Mouse (Mus musculus) urinary bladder, postnatal 0 days (tissue): ENCODE data around the gene Galns. TPM values are rescaled to one million over a fixed set of nuclear protein-coding genes. Genes with fewer than 3 reads are reported as not detected.

Source experiments
- microRNA-seq: library from miRNA; unstranded; fragments of <30 nt; microRNA quantifications from one replicate; pipeline ENCODE4, GENCODE M21; 2016
- polyA plus RNA-seq: library from polyadenylated mRNA; unstranded; fragments of >200 nt; fragmentation: Nextera tagmentation; extraction: Ambion mirVana; gene quantifications from 2 replicates; pipeline ENCODE4 v1.2.1, GENCODE M21; 2015

Galns gene
- 14.7 and 16.4 TPM in 2 replicates for polyA plus RNA-seq

DNA sequence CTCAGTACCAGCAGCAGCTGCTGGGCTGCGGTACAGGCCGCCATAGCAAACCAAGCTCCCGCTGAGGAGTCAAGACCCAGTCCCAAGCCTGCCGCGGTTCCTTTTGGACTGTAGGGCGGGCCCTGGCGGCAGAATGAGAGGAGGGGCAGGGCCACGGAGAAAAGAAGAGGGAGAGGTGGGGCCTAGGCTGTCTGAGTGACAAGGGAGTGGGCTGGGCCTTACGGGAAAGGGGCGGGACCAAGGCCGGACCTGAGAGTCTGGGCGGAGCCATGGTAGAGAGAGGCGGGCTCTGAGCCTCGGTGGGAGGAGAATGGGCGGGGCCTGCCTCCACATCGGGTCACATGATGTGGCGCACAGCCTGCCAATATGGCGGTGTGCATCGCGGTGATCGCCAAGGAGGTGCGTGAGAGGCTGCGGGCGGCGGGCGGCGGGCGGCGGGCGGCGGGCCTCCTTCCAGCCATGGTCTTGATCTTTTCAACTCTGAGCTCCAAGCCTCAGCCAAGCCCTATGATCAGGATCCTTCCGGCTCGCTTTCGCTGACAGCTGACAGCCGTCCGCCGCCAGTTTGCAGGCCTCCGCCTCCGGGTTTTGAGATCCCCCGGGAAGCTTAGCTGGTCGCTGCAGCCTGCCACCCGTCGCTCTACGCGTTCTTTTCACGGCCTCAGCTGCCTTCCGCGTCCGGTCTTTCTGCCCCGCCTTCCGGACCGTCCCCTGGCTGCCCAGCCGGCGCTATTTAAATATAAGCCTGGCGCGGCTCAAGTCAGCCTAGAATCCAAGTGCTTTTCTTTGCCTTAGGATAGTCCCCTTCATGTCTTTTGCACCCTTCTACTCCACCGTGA lies at the start of gene Galns, which contains the start of gene Trappc2l:
Gene Galns, minus strand, starts transcription at position 169 of the 839 bp plus-strand sequence.
Gene Trappc2l, plus strand, starts transcription at position 346 of the 839 bp plus-strand sequence.

DNA sequence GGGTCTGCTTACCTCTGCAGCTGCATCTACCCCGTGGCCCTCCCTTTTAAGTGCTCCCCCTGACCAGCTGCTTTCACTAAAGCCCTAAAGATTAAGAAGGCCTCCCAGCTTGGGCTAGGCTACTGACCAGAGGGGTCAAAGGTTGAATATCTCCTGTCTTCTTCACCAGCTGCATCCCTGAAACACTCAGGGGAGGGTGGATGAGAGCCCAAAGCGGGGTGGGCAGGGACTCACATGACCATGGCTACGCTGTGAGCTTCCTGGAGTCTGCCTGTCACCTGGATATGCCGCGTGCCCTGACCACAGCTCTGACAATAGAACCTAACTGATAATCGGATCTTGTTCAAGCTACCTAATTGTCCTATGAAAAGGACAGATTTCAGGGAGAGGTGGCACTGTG lies 11.5 kb upstream of the Galns start, which contains the start of gene Pabpn1l:
Gene Pabpn1l, minus strand, starts transcription at position 13 of the 400 bp plus-strand sequence.

DNA sequence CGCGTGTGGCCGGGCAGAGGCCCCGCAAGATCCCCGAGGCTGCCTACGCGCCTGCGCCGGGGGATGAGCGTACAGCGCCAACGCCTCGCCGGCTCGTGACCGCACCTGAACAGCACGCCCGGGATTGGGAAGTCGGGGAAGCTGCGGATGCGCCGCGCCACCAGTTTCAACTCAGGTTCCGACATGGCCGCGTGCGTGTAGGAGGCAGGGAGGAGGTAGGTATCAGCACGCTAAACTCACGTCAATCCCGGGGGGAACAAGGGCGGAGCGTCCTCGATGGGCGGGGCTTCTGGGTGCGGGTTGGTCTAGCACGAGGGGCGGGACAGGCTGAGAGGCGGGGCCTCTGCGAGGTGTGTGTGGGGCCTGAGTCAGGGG lies 34.6 kb downstream of the Galns start, which contains the start of gene Aprt:
Gene Aprt, minus strand, starts transcription at position 262 of the 375 bp plus-strand sequence.

DNA sequence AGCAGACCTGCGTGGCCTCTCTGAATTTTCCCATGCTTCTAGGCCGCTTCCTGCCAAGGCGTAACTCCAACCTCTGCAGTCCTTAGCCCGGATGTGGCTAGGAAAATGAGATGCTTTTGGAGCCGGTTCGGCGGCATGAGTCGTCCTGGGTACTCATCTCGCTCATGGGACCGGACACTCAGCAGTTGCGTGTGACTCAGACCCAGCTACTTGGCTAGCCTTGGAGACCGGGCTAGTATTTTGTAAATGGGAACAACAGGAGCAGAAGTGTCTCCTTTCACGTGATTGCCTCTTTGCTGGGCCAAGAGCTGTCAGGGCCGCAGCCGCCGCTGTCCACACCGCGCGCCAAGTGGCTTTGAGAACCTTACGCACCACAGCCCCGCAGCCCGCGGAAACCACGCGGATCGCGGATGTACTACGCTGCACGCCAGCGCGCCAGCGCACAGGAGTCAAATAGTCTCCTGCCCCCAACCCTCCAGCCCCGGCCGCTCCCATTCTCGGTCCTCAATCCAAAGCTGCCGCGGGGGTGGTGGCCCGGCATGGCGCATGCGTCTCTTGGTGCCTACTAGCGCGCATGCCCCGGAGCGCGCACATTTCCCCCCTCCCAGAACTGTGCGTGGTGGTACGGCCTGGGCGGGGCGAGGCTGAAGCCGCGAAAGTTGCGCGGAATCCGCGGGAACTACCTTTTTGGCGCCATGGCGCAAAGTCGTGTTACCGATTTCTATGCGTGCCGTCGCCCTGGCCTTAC lies 43.7 kb downstream of the Galns start, which contains the start of gene Cdt1:
Gene Cdt1, plus strand, starts transcription at position 655 of the 748 bp plus-strand sequence.

DNA sequence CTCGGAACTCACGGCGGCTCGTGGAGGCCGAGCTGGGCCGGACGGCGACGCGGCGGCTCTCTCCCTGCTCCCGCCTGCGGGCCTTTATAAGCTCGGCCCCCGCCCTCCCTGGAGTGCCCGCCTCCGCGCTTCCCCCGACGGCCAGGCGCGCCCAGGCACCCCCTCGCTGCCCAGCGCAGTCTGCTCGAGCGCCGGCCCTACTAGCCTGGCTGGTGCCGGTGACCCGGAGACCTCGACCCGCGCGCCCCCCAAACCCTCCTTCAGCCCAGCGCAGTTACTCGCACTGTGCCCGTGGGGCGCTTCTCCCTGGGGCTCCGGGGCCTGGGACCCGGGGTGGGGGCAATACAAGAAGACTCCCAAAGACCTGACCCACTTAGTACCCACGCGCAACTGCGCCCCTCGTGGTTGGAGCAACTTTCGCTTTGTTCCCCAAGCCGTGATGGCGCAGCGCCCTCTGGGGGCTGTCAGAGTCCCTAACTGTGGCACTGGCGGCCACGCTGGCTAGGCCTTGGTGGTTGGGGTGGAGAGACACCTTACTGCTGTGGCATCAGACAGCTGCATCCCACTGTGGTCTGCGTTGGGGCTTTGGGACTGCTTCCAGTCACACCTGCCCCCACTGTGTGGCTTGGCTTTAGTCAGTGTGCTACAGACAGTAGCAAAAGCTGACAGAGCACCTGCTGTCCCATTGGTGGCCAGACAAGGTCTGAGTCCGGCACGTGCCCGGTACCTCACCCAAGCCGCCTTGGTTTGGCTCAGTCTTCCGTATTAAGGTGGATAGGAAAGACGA lies 59.8 kb downstream of the Galns start, which contains the start of gene Piezo1:
Gene Piezo1, minus strand, starts transcription at position 65 of the 787 bp plus-strand sequence.

Small RNA genes within 50 kb of the gene (microRNA-seq; reads per million reads assigned to microRNA genes)
- gene Mir6396: not detected

Other genes starting within 250 kb of the Galns start
- gene Zc3h18, start 234.9 kb downstream of the Galns start, polyA plus RNA-seq: 20.6 and 24.5 TPM in 2 replicates
- not detected in 2 replicates for gene Il17c, start 189.4 kb downstream of the Galns start, polyA plus RNA-seq
- gene Cyba, start 178.5 kb downstream of the Galns start, polyA plus RNA-seq: 202 and 293 TPM in 2 replicates
- gene Mvd, start 168.0 kb downstream of the Galns start, polyA plus RNA-seq: 32.1 and 54.5 TPM in 2 replicates
- 1.0 and 1.3 TPM in 2 replicates for gene Snai3, start 150.7 kb downstream of the Galns start, polyA plus RNA-seq
- 34.0 and 36.3 TPM in 2 replicates for gene Rnf166, start 135.4 kb downstream of the Galns start, polyA plus RNA-seq
- gene Ctu2, start 135.3 kb downstream of the Galns start, polyA plus RNA-seq: 27.9 and 35.3 TPM in 2 replicates
- 14.6 and 15.6 TPM in 2 replicates for gene Piezo1, start 60.1 kb downstream of the Galns start, polyA plus RNA-seq
- gene Cdt1, start 43.4 kb downstream of the Galns start, polyA plus RNA-seq: 11.5 and 13.2 TPM in 2 replicates
- 191 and 265 TPM in 2 replicates for gene Aprt, start 34.6 kb downstream of the Galns start, polyA plus RNA-seq
- 54.7 and 74.0 TPM in 2 replicates for gene Trappc2l, start 177 bp upstream of the Galns start, polyA plus RNA-seq
- not detected in 2 replicates for gene Pabpn1l, start 11.3 kb upstream of the Galns start, polyA plus RNA-seq
- gene Cbfa2t3, start 87.6 kb upstream of the Galns start, polyA plus RNA-seq: 1.8 TPM in 2 replicates
- 8.2 and 10.2 TPM in 2 replicates for gene Acsf3, start 164.0 kb upstream of the Galns start, polyA plus RNA-seq
- gene Cdh15, start 236.5 kb upstream of the Galns start, polyA plus RNA-seq: 0.04 and 0.06 TPM in 2 replicates